Mouse (Mus musculus) neural tube, embryonic 14.5 days (tissue): ENCODE results near the gene Cebpg. TPM values are rescaled to one million over a fixed set of nuclear protein-coding genes. Genes with fewer than 3 reads are reported as not detected.
A peak's percentile ranks its signal among the peaks of the same experiment; 100 is the strongest.

Source experiments
- ATAC-seq: fragments of 200-750 bp; cut with Nextera tagmentation; 2 replicates; pipeline ENCODE4 v1.8.0; 2017; ENCODE audit warnings: low read depth, mild to moderate bottlenecking, moderate TSS enrichment, moderate library complexity
- H3K27ac ChIP-seq: fragments of 300-500 bp; sonication (generic); 2 replicates; pipeline ENCODE4 v1.5.1; 2014; ENCODE audit warnings: low read depth, mild to moderate bottlenecking, control low read depth, low read length, moderate library complexity, mixed read lengths
- H3K27me3 ChIP-seq: fragments of 300-500 bp; sonication (generic); 2 replicates; pipeline ENCODE4 v1.6.1; 2014; ENCODE audit warnings: low read length; ENCODE audit not compliant: control insufficient read depth, insufficient read depth
- H3K36me3 ChIP-seq: fragments of 300-500 bp; sonication (generic); 2 replicates; pipeline ENCODE4 v1.6.1; 2014; ENCODE audit warnings: low read length, mixed read lengths; ENCODE audit not compliant: control insufficient read depth, insufficient read depth
- H3K4me1 ChIP-seq: fragments of 300-500 bp; sonication (generic); 2 replicates; pipeline ENCODE4 v1.6.1; 2014; ENCODE audit warnings: low read length; ENCODE audit not compliant: control insufficient read depth, insufficient read depth
- H3K4me2 ChIP-seq: fragments of 300-500 bp; sonication (generic); 2 replicates; pipeline ENCODE4 v1.6.1; 2014; ENCODE audit warnings: mild to moderate bottlenecking, low read depth, low read length, control low read depth
- H3K4me3 ChIP-seq: fragments of 300-500 bp; sonication (generic); 2 replicates; pipeline ENCODE4 v1.5.1; 2014; ENCODE audit warnings: low read depth, low read length, control low read depth, mixed read lengths
- H3K9ac ChIP-seq: fragments of 300-500 bp; sonication (generic); replicated peaks from 2 replicates; pipeline ENCODE4 v1.6.1; 2014; ENCODE audit warnings: low read depth, mild to moderate bottlenecking, control low read depth, low read length, mixed read lengths
- H3K9me3 ChIP-seq: fragments of 300-500 bp; sonication (generic); 2 replicates; pipeline ENCODE4 v1.6.1; 2016; ENCODE audit warnings: low read length; ENCODE audit not compliant: control insufficient read depth
- WGBS: fragments of 180-500 bp; shearing (Covaris S2); extraction: QIAGEN DNeasy Blood & Tissue Kit; methylation state at CpG from one replicate; pipeline ENCODE4 v1.1.7; 2014; 5-methylcytosine and 5-hydroxymethylcytosine counted together
- polyA plus RNA-seq: library from polyadenylated mRNA; unstranded; fragments of >200 nt; fragmentation: Nextera tagmentation; extraction: Ambion mirVana; gene quantifications from 2 replicates; pipeline ENCODE4 v1.2.1, GENCODE M21; 2014

Cebpg gene
- polyA plus RNA-seq, 1 experiment from 2014 or later = 27.2 TPM

GRCm38 (mm10) chr7:35042759-35043217 is 13.6 kb downstream of the Cebpg start:
- no peaks in the 10 kb centered on the region for H3K9me3 ChIP-seq
- no peak overlapping the region for H3K4me3 ChIP-seq
- no peak overlapping the region for H3K27ac ChIP-seq
- H3K27me3 ChIP-seq = no peaks in the 10 kb centered on the region
- H3K9ac ChIP-seq = no peak overlapping the region
- ATAC-seq = no peak
- no peaks in the 10 kb centered on the region; the same call in 1 of the 2 replicates for H3K4me1 ChIP-seq
- no peak overlapping the region for H3K4me2 ChIP-seq
- 98% methylated on average over 5 of the region's 5 CpGs for WGBS
- peaks cover 29% of the 10 kb centered on the region for H3K36me3 ChIP-seq

- Histone ChIP-seq H3K27me3 (no peaks in the 10 kb centered on the region), H3K4me1 (no peaks in the 10 kb centered on the region; the same call in 1 of the 2 replicates), H3K4me3 (no peak overlapping the region), H3K9ac (no peak overlapping the region), H3K9me3 (no peaks in the 10 kb centered on the region), H3K36me3 (peaks cover 29% of the 10 kb centered on the region), H3K4me2 (no peak overlapping the region), H3K27ac (no peak overlapping the region)
- no peak for ATAC-seq
Observed at GRCm38 (mm10) chr7:35042209-35042554, 14.2 kb downstream of the Cebpg start.

- Histone ChIP-seq H3K9ac (no peak overlapping the region), H3K27me3 (no peaks in the 10 kb centered on the region), H3K4me1 (no peaks in the 10 kb centered on the region; the same call in 1 of the 2 replicates), H3K36me3 (peaks cover 29% of the 10 kb centered on the region), H3K4me3 (no peak overlapping the region), H3K4me2 (no peak overlapping the region), H3K27ac (no peak overlapping the region), H3K9me3 (no peaks in the 10 kb centered on the region)
- 79% methylated on average over 2 of the region's 2 CpGs for WGBS
- no peak for ATAC-seq
Observed at GRCm38 (mm10) chr7:35041286-35042208, 14.8 kb downstream of the Cebpg start.

- no peak for ATAC-seq
- 93% methylated on average over 9 of the region's 9 CpGs for WGBS
- Histone ChIP-seq H3K4me1 (peaks cover 6% of the 10 kb centered on the region), H3K4me2 (no peak overlapping the region), H3K27ac (no peak overlapping the region), H3K9ac (no peak overlapping the region), H3K36me3 (peaks cover 18% of the 10 kb centered on the region), H3K27me3 (no peaks in the 10 kb centered on the region), H3K9me3 (no peaks in the 10 kb centered on the region), H3K4me3 (no peak overlapping the region)
Observed at GRCm38 (mm10) chr7:35040176-35040972, 16.0 kb downstream of the Cebpg start.

DNA sequence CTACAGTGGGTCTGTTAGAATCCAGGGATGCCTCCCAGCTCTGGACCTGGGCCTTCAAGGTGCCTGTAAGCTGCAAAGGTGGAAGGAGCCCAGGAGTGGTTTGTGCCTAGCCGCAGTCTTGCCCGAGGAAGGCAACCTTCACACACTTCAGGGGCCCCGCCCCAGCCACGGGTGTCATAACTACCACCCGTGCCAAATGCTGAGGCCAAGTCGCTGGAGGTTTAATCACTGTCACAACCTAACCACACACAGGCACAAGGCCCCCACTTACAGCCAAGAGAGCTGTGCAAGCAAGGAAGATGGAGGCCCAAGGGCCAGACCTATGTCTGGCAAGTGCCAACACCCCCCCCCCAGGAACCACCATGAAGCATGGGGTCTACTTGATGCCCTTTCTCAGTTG is 19.0 kb downstream of the Cebpg start:
- no peak overlapping the region for H3K9ac ChIP-seq
- 0 out of 2 replicates have a peak, but pooled peaks cover under 1% of the 10 kb centered on the region for H3K36me3 ChIP-seq
- H3K27me3 ChIP-seq = no peaks in the 10 kb centered on the region
- ATAC-seq = no peak
- H3K4me1 ChIP-seq = peaks cover 18% of the 10 kb centered on the region
- no peak overlapping the region for H3K27ac ChIP-seq
- no peaks in the 10 kb centered on the region for H3K9me3 ChIP-seq
- 96% methylated on average over 6 of the region's 6 CpGs for WGBS
- H3K4me3 ChIP-seq = no peak overlapping the region
- no peak overlapping the region for H3K4me2 ChIP-seq

DNA sequence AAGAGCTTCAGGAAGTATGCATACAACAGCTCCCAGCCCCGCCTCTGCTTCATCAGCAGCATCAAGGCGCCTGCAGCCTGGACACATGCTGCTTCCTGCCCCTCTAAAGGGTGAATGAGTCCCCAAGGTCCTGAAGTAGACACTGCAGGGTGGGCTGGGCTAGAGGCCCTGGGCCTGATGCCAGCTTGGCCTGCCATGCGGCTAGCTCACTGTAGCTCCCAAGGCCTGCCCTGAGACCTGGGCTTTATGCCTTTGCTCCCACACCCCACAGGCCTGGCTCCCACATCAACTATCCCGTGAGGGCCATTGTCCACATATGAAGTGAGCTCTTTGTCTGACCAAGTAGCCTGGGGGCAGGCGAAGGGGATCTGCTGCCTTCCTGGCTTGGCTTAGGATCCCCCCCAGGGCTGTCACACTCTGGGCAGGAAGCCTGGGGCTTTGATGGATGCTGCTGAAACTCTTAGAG is 20.1 kb downstream of the Cebpg start:
- H3K4me1 ChIP-seq = peaks cover 18% of the 10 kb centered on the region
- WGBS = 29% methylated on average over 5 of the region's 5 CpGs
- no peak overlapping the region for H3K4me2 ChIP-seq
- no peak overlapping the region for H3K4me3 ChIP-seq
- no peak overlapping the region for H3K9ac ChIP-seq
- H3K36me3 ChIP-seq = no peaks in the 10 kb centered on the region
- no peaks in the 10 kb centered on the region for H3K9me3 ChIP-seq
- peak overlapping the region; percentile 64; the same call in 1 of the 2 replicates for H3K27ac ChIP-seq
- no peaks in the 10 kb centered on the region for H3K27me3 ChIP-seq
- peak; percentile 89 for ATAC-seq

GRCm38 (mm10) chr7:35035565-35035964 is 20.8 kb downstream of the Cebpg start:
- H3K9ac ChIP-seq = no peak overlapping the region
- peaks cover 18% of the 10 kb centered on the region for H3K4me1 ChIP-seq
- H3K4me2 ChIP-seq = no peak overlapping the region
- H3K4me3 ChIP-seq = no peak overlapping the region
- WGBS = 94% methylated on average over 4 of the region's 4 CpGs
- ATAC-seq = 0 out of 2 replicates have a peak, but pooled peaks have one; percentile 1
- H3K36me3 ChIP-seq = no peaks in the 10 kb centered on the region
- H3K27me3 ChIP-seq = no peaks in the 10 kb centered on the region
- H3K9me3 ChIP-seq = no peaks in the 10 kb centered on the region
- peak overlapping the region; percentile 64; the same call in 1 of the 2 replicates for H3K27ac ChIP-seq

- no peak for ATAC-seq
- H3K36me3 ChIP-seq = no peaks in the 10 kb centered on the region
- peak overlapping the region; percentile 62; the same call in 1 of the 2 replicates for H3K27ac ChIP-seq
- H3K9me3 ChIP-seq = no peaks in the 10 kb centered on the region
- no peak overlapping the region for H3K4me3 ChIP-seq
- no peak overlapping the region for H3K9ac ChIP-seq
- peaks cover 18% of the 10 kb centered on the region for H3K4me1 ChIP-seq
- WGBS = 9% methylated on average over 6 of the region's 6 CpGs
- no peak overlapping the region for H3K4me2 ChIP-seq
- H3K27me3 ChIP-seq = no peaks in the 10 kb centered on the region
Observed at GRCm38 (mm10) chr7:35035141-35035553, 21.2 kb downstream of the Cebpg start.
